Mouse (Mus musculus) erythroblast, embryonic 14.5 days (primary cell): ENCODE results near the gene Rem1. TPM values are rescaled to one million over a fixed set of nuclear protein-coding genes. Genes with fewer than 3 reads are reported as not detected.

Experiments
- H3K27me3 ChIP-seq: 2 replicates; pipeline ENCODE4 v1.6.1; 2012; ENCODE audit warnings: inconsistent platforms; ENCODE audit not compliant: control insufficient read depth
- H3K36me3 ChIP-seq: 2 replicates; pipeline ENCODE4 v1.6.1; 2012; ENCODE audit warnings: mild to moderate bottlenecking, inconsistent platforms; ENCODE audit not compliant: control insufficient read depth
- H3K4me1 ChIP-seq: 2 replicates; pipeline ENCODE4 v1.6.1; 2012; ENCODE audit warnings: inconsistent platforms; ENCODE audit not compliant: control insufficient read depth
- H3K4me3 ChIP-seq: replicated peaks from 2 replicates; pipeline ENCODE3; 2012; ENCODE audit warnings: moderate library complexity, mild to moderate bottlenecking, inconsistent platforms
- H3K9me3 ChIP-seq: 2 replicates; pipeline ENCODE4 v1.6.1; 2012; ENCODE audit warnings: low read length, inconsistent platforms, mixed read lengths; ENCODE audit not compliant: control insufficient read depth
- GATA1 ChIP-seq: IDR thresholded peaks from 2 replicates; pipeline ENCODE4 v1.6.1; 2012; ENCODE audit warnings: low read length, inconsistent platforms, mixed read lengths
- TAL1 ChIP-seq: IDR thresholded peaks from 3 replicates; pipeline ENCODE4 v1.6.1; 2012; ENCODE audit warnings: low read length, inconsistent platforms, mixed read lengths
- polyA plus RNA-seq: library from polyadenylated mRNA; stranded (reverse); fragments of >175 nt; gene quantifications from 2 replicates; pipeline ENCODE4 v1.2.3, GENCODE M21; 2012

The Rem1 gene
- polyA plus RNA-seq, 1 experiment: not detected

- TF ChIP-seq GATA1 (no peak), TAL1 (no peak)
- Histone ChIP-seq H3K27me3 (peaks cover 46% of the 10 kb centered on the region), H3K4me3 (no peak overlapping the region)
Observed at GRCm38 (mm10) chr2:152624566-152624965, 2.2 kb upstream of the Rem1 start.

GRCm38 (mm10) chr2:152625256-152625655 is 1.5 kb upstream of the Rem1 start:
- H3K36me3 ChIP-seq: no peaks in the 10 kb centered on the region
- H3K4me1 ChIP-seq: peaks cover 2% of the 10 kb centered on the region; the same call in 1 of the 2 replicates
- no peak overlapping the region for H3K4me3 ChIP-seq
- H3K27me3 ChIP-seq: peaks cover 46% of the 10 kb centered on the region
- no peaks in the 10 kb centered on the region for H3K9me3 ChIP-seq
- no peak for TF ChIP-seq TAL1
- no peak for TF ChIP-seq GATA1

More at GRCm38 (mm10) chr2:152624566-152624965, 2.2 kb upstream of the Rem1 start:
- peaks cover 2% of the 10 kb centered on the region; the same call in 1 of the 2 replicates for H3K4me1 ChIP-seq
- H3K9me3 ChIP-seq: no peaks in the 10 kb centered on the region
- no peaks in the 10 kb centered on the region for H3K36me3 ChIP-seq

GRCm38 (mm10) chr2:152628066-152628465 is 1.3 kb downstream of the Rem1 start:
- Histone ChIP-seq H3K4me1 (peaks cover 2% of the 10 kb centered on the region; the same call in 1 of the 2 replicates), H3K27me3 (peaks cover 46% of the 10 kb centered on the region), H3K4me3 (no peak overlapping the region), H3K36me3 (no peaks in the 10 kb centered on the region), H3K9me3 (no peaks in the 10 kb centered on the region)
- no peak for TF ChIP-seq GATA1
- no peak for TF ChIP-seq TAL1

- peaks cover 50% of the 10 kb centered on the region for H3K27me3 ChIP-seq
- peaks cover 2% of the 10 kb centered on the region; the same call in 1 of the 2 replicates for H3K4me1 ChIP-seq
- H3K36me3 ChIP-seq: no peaks in the 10 kb centered on the region
- no peak for TF ChIP-seq GATA1
- TF ChIP-seq TAL1: no peak
- no peak overlapping the region for H3K4me3 ChIP-seq
- H3K9me3 ChIP-seq: no peaks in the 10 kb centered on the region
Observed at GRCm38 (mm10) chr2:152629239-152629638, 2.5 kb downstream of the Rem1 start.

GRCm38 (mm10) chr2:152629904-152630303 is 3.2 kb downstream of the Rem1 start:
- Histone ChIP-seq H3K27me3 (peaks cover 49% of the 10 kb centered on the region), H3K9me3 (no peaks in the 10 kb centered on the region), H3K4me1 (peaks cover 2% of the 10 kb centered on the region; the same call in 1 of the 2 replicates), H3K36me3 (no peaks in the 10 kb centered on the region), H3K4me3 (no peak overlapping the region)
- TF ChIP-seq TAL1 (no peak), GATA1 (no peak)

- TF ChIP-seq GATA1 (no peak), TAL1 (no peak)
- no peak overlapping the region for H3K4me3 ChIP-seq
- peaks cover 17% of the 10 kb centered on the region for H3K27me3 ChIP-seq
- H3K4me1 ChIP-seq: no peaks in the 10 kb centered on the region
- no peaks in the 10 kb centered on the region for H3K9me3 ChIP-seq
- H3K36me3 ChIP-seq: no peaks in the 10 kb centered on the region
Observed at GRCm38 (mm10) chr2:152633334-152633733, 6.6 kb downstream of the Rem1 start.

- TF ChIP-seq GATA1 (no peak), TAL1 (no peak)
- Histone ChIP-seq H3K36me3 (no peaks in the 10 kb centered on the region), H3K4me3 (no peak overlapping the region), H3K27me3 (peaks cover 8% of the 10 kb centered on the region), H3K9me3 (no peaks in the 10 kb centered on the region), H3K4me1 (no peaks in the 10 kb centered on the region)
Observed at GRCm38 (mm10) chr2:152634311-152634710, 7.6 kb downstream of the Rem1 start.

- Histone ChIP-seq H3K9me3 (no peaks in the 10 kb centered on the region), H3K4me1 (no peaks in the 10 kb centered on the region), H3K36me3 (no peaks in the 10 kb centered on the region), H3K27me3 (peaks cover 8% of the 10 kb centered on the region), H3K4me3 (no peak overlapping the region)
- TF ChIP-seq GATA1 (no peak), TAL1 (no peak)
Observed at GRCm38 (mm10) chr2:152636246-152637005, 9.7 kb downstream of the Rem1 start.

- Histone ChIP-seq H3K4me3 (no peak overlapping the region), H3K4me1 (no peaks in the 10 kb centered on the region), H3K36me3 (no peaks in the 10 kb centered on the region), H3K9me3 (no peaks in the 10 kb centered on the region), H3K27me3 (peaks cover 8% of the 10 kb centered on the region)
- TF ChIP-seq GATA1: no peak
Observed at GRCm38 (mm10) chr2:152637006-152637322, 10.2 kb downstream of the Rem1 start.
